Mouse (Mus musculus) G1E (cell line): ENCODE results near the gene AU041133.

ENCODE experiments used
- CTCF ChIP-seq: IDR thresholded peaks from 2 replicates; pipeline ENCODE4 v1.5.1; 2012; ENCODE audit warnings: low read depth, low read length, inconsistent platforms, mixed read lengths
- GATA1 ChIP-seq: IDR thresholded peaks from 2 replicates; pipeline ENCODE4 v1.6.1; 2012; ENCODE audit warnings: borderline replicate concordance, low read length, inconsistent platforms, mixed read lengths
- POLR2AphosphoS5 ChIP-seq: IDR thresholded peaks from 2 replicates; pipeline ENCODE4 v1.6.1; 2012; ENCODE audit warnings: low read depth, low read length, inconsistent platforms; ENCODE audit not compliant: insufficient replicate concordance
- TAL1 ChIP-seq: conservative IDR thresholded peaks from 2 replicates; pipeline ENCODE4 v1.6.1; 2012; ENCODE audit warnings: low read depth, low read length, inconsistent platforms, mixed read lengths

DNA sequence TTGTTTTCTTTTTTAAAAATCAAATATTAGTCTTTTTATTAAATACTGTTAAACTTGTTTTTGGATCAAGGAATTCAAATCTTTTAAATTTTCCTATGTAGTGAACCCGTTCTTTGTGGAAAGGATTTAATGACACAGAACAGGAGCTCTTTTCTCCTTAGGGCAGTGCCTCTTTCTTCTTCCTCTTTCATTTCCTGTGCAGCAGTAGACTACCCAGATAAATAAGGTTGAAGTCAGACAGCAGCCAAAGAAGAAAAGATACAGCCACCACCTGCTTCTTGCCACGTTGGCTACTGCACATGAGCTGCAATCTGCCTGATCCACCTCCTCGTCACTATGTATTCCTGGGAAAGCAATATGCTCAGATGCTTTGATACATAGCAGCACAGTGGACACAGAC, 40.0 kb downstream of the AU041133 start:
- TF ChIP-seq CTCF (no peak), GATA1 (no peak), TAL1 (no peak), POLR2AphosphoS5 (no peak)
